Mouse (Mus musculus): ENCODE data around the gene Slc17a9.
A peak's percentile ranks its signal among the peaks of the same experiment; 100 is the strongest.

The Slc17a9 gene

GRCm38 (mm10) chr2:180754976-180755688, 30.1 kb downstream of the Slc17a9 start:
- no peak for DNase-seq (ENCODE audit: low spot score)

GRCm38 (mm10) chr2:180755896-180756295, 30.8 kb downstream of the Slc17a9 start:
- peak; percentile 81 for DNase-seq (ENCODE audit: low spot score)

GRCm38 (mm10) chr2:180756786-180757185, 31.7 kb downstream of the Slc17a9 start:
- peak; percentile 62 for DNase-seq (ENCODE audit: low spot score)

GRCm38 (mm10) chr2:180758513-180759263, 33.6 kb downstream of the Slc17a9 start:
- DNase-seq (ENCODE audit: low spot score), result peak; percentile 58

- no peak for DNase-seq (ENCODE audit: low spot score)
These were observed 39.9 kb downstream of the Slc17a9 start for GRCm38 (mm10) chr2:180764986-180765385.

- no peak for DNase-seq (ENCODE audit: low spot score)
These were observed 40.6 kb downstream of the Slc17a9 start for GRCm38 (mm10) chr2:180765713-180766112.

GRCm38 (mm10) chr2:180775223-180775622, 50.2 kb downstream of the Slc17a9 start:
- DNase-seq (ENCODE audit: low spot score), result no peak

GRCm38 (mm10) chr2:180775641-180776040, 50.6 kb downstream of the Slc17a9 start:
- DNase-seq (ENCODE audit: low spot score), result no peak

- no peak for DNase-seq (ENCODE audit: low spot score)
These were observed 51.7 kb downstream of the Slc17a9 start, which contains the start of gene Bhlhe23 for GRCm38 (mm10) chr2:180776793-180777192. TSS of gene Bhlhe23 (minus strand) at chr2:180776900.

- DNase-seq (ENCODE audit: low spot score), result peak; percentile 86
These were observed 54.4 kb downstream of the Slc17a9 start for GRCm38 (mm10) chr2:180779226-180780104.

GRCm38 (mm10) chr2:180780282-180780681, 55.2 kb downstream of the Slc17a9 start:
- DNase-seq (ENCODE audit: low spot score), result no peak

- peak; percentile 62 for DNase-seq (ENCODE audit: low spot score)
These were observed 61.7 kb downstream of the Slc17a9 start for GRCm38 (mm10) chr2:180786732-180787131.

- DNase-seq (ENCODE audit: low spot score), result no peak
These were observed 62.6 kb downstream of the Slc17a9 start for GRCm38 (mm10) chr2:180787566-180788232.

- DNase-seq (ENCODE audit: low spot score), result no peak
These were observed 63.3 kb downstream of the Slc17a9 start for GRCm38 (mm10) chr2:180788386-180788785.

GRCm38 (mm10) chr2:180788843-180789242, 63.8 kb downstream of the Slc17a9 start:
- DNase-seq (ENCODE audit: low spot score), result no peak

GRCm38 (mm10) chr2:180791674-180792073, 66.6 kb downstream of the Slc17a9 start:
- DNase-seq (ENCODE audit: low spot score), result peak; percentile 68

Data from embryo, embryonic 10.5 days (tissue).